Mouse (Mus musculus) heart, embryonic 13.5 days (tissue): Measurements from ENCODE around the gene Frrs1. TPM values are rescaled to one million over a fixed set of nuclear protein-coding genes. Genes with fewer than 3 reads are reported as not detected.
"Not testable (repeated sequence)": the region's sequence is repeated elsewhere in the genome, so short reads cannot be mapped to it uniquely, and the experiment has no call there.

Experiments used
- ATAC-seq: fragments of 200-750 bp; cut with Nextera tagmentation; 2 replicates; pipeline ENCODE4 v1.8.0; 2017; ENCODE audit warnings: moderate TSS enrichment; ENCODE audit not compliant: insufficient number of reproducible peaks, low FRiP score, low TSS enrichment; ENCODE audit errors: extremely low read depth
- H3K27ac ChIP-seq: fragments of 300-500 bp; sonication (generic); replicated peaks from 2 replicates; pipeline ENCODE4 v1.5.1; 2015; ENCODE audit warnings: moderate library complexity, mild to moderate bottlenecking, inconsistent platforms
- H3K27me3 ChIP-seq: fragments of 300-500 bp; sonication (generic); replicated peaks from 2 replicates; pipeline ENCODE4 v1.6.1; 2015; ENCODE audit warnings: mild to moderate bottlenecking, inconsistent platforms
- H3K36me3 ChIP-seq: fragments of 300-500 bp; sonication (generic); 2 replicates; pipeline ENCODE4 v1.6.1; 2015; ENCODE audit warnings: mild to moderate bottlenecking, inconsistent platforms
- H3K4me1 ChIP-seq: fragments of 300-500 bp; sonication (generic); 2 replicates; pipeline ENCODE4 v1.6.1; 2015; ENCODE audit warnings: inconsistent platforms
- H3K4me2 ChIP-seq: fragments of 300-500 bp; sonication (generic); 2 replicates; pipeline ENCODE4 v1.6.1; 2015; ENCODE audit warnings: inconsistent platforms, mild to moderate bottlenecking, moderate library complexity
- H3K4me3 ChIP-seq: fragments of 300-500 bp; sonication (generic); 2 replicates; pipeline ENCODE4 v1.5.1; 2015; ENCODE audit warnings: moderate library complexity, mild to moderate bottlenecking, inconsistent platforms
- H3K9ac ChIP-seq: fragments of 300-500 bp; sonication (generic); 2 replicates; pipeline ENCODE4 v1.6.1; 2015; ENCODE audit warnings: inconsistent platforms, mild to moderate bottlenecking, moderate library complexity
- H3K9me3 ChIP-seq: fragments of 300-500 bp; sonication (generic); 2 replicates; pipeline ENCODE4 v1.6.1; 2016; ENCODE audit warnings: inconsistent platforms
- WGBS: fragments of 180-500 bp; shearing (Covaris S2); methylation state at CpG from one replicate; pipeline ENCODE4 v1.1.7; 2015; ENCODE audit warnings: mixed read lengths; 5-methylcytosine and 5-hydroxymethylcytosine counted together
- polyA plus RNA-seq: library from polyadenylated mRNA; unstranded; fragments of >200 nt; fragmentation: Nextera tagmentation; extraction: Ambion mirVana; gene quantifications from 2 replicates; pipeline ENCODE4 v1.2.1, GENCODE M21; 2015

Gene Frrs1
- polyA plus RNA-seq: 17.1 and 18.1 TPM in 2 replicates

DNA sequence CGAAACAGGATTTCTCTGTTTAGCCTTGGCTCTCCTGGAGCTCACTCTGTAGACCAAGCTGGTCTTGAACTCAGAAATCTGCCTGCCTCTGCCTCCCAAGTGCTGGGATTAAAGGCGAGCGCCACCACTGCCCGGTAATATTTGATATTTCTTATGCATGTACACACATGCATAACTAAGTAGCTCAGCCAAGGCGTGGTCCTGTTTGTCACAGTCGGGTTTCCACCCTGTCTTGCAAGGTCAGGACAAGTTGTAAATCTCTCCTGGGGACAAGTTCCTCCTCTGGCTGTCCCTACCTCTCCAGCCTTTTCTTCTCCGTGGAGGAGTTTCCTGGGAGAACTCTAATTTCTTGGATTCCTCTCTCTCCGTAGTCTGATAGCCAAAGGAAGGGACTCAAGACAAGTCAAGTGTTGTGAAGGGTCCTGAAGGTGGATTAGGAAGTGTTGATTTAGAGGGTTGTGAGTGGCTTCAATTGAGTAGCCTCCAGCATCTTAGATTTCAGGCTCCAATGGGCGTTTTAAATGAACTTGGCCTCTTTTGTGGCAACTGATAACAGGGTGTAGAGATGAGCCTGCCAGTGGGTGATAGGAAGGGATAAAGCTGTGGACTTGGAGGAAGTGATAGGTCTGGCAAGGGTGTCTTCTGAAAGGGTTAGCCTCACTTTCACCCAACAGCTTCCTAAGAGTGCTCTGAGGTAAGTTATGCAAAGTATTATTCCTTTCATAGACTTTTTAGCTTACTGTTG lies at the start of gene Frrs1:
Gene Frrs1, plus strand, starts transcription at position 524 of the 745 bp plus-strand sequence.
- Histone ChIP-seq H3K4me2 (peak within 1 kb of the TSS; percentile 91), H3K9me3 (no peaks in the 10 kb centered on the region), H3K27me3 (no peaks in the 10 kb centered on the region), H3K4me1 (peaks cover 5% of the 10 kb centered on the region; the same call in 1 of the 2 replicates), H3K36me3 (no peaks in the 10 kb centered on the region), H3K27ac (peak within 1 kb of the TSS; percentile 36), H3K4me3 (peak within 1 kb of the TSS; percentile 81; the same call in 1 of the 2 replicates), H3K9ac (no peak within 1 kb of the TSS)
- ATAC-seq: no peak
- 66% methylated on average over 9 of the region's 9 CpGs for whole genome bisulfite sequencing

GRCm38 (mm10) chr3:116810351-116810750 lies 48.9 kb upstream of the Frrs1 start:
- H3K4me1 ChIP-seq: peaks cover 24% of the 10 kb centered on the region
- not testable (repeated sequence) for ATAC-seq, H3K4me2 ChIP-seq, H3K4me3 ChIP-seq, H3K27ac ChIP-seq, H3K9ac ChIP-seq, H3K36me3 ChIP-seq, H3K27me3 ChIP-seq, H3K9me3 ChIP-seq
- WGBS: 79% methylated on average over 6 of the region's 6 CpGs

DNA sequence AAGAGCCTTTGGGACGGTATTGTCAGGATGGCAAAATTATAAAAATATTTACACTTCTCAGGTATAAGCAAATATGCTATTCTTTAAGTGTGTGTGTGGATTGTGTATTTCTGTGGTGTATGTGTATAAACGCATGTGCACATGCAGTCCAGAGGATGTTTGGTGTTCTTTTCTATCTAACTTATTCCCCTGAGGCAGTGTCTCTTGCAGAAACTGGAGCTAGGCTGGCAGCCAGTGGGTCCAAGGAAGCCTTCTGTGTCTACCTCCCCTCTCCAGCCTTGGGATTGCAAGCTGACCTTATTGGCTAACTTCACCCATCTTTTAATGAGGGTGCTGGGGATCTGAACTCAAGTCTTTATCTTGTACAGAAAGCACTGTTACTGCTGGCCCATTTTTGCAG lies 46.3 kb upstream of the Frrs1 start:
- Histone ChIP-seq H3K9me3 (no peaks in the 10 kb centered on the region), H3K4me2 (no peak overlapping the region), H3K36me3 (no peaks in the 10 kb centered on the region), H3K4me1 (peaks cover 19% of the 10 kb centered on the region), H3K4me3 (no peak overlapping the region), H3K27me3 (no peaks in the 10 kb centered on the region), H3K9ac (no peak overlapping the region), H3K27ac (no peak overlapping the region)
- ATAC-seq: no peak
- WGBS: 82% methylated on average over 2 of the region's 2 CpGs

DNA sequence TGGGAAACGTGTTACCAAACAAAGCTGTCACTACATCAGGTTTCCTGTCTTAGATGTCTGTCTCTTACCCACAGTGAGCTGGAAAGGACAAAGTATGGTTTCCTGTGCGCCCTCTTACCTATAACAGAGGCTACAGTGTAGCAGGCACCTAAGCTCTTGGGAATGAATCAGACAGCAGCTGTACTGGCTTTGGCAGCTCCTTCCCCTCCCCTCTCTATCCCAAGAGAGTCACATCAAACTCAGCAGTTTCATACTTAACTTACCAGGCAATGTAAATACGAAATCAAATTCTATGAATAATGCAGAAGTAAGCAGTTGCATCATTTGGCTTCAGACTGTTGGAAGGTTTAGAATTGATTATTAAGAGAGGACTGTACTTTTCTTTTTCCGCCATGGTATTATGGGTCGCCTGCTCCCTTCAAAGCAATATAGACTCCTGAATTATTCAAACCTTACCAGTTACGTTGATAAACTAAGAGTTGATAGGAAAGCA lies 43.9 kb upstream of the Frrs1 start:
- 74% methylated on average over 6 of the region's 6 CpGs for WGBS
- Histone ChIP-seq H3K4me1 (peaks cover 12% of the 10 kb centered on the region), H3K9me3 (no peaks in the 10 kb centered on the region), H3K27ac (no peak overlapping the region), H3K36me3 (no peaks in the 10 kb centered on the region), H3K4me2 (no peak overlapping the region), H3K9ac (no peak overlapping the region), H3K4me3 (no peak overlapping the region), H3K27me3 (no peaks in the 10 kb centered on the region)
- ATAC-seq: no peak

DNA sequence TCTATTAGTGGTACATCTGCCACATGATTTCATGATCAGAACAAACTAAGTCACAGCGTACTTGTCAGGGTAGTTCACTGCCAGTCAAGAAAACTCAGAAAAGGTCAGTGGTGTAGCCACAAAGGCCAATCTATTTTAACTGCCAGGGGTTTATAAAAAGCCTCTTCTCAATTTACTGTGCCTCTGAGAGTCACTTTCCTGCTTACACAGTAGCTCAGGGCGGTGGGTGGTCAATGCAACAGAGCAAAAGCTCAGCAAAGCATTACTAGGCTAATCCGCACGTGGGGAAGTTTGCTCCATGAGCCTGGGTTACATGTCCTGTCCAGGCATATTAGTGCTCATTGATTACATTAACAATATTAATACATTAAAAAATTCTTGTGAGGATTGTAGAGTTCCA lies 43.3 kb upstream of the Frrs1 start:
- ATAC-seq: no peak
- no peaks in the 10 kb centered on the region for H3K9me3 ChIP-seq
- no peaks in the 10 kb centered on the region for H3K36me3 ChIP-seq
- no peak overlapping the region for H3K4me3 ChIP-seq
- no peak overlapping the region for H3K9ac ChIP-seq
- peaks cover 12% of the 10 kb centered on the region for H3K4me1 ChIP-seq
- H3K4me2 ChIP-seq: no peak overlapping the region
- no peak overlapping the region for H3K27ac ChIP-seq
- no peaks in the 10 kb centered on the region for H3K27me3 ChIP-seq
- WGBS: 81% methylated on average over 4 of the region's 4 CpGs

DNA sequence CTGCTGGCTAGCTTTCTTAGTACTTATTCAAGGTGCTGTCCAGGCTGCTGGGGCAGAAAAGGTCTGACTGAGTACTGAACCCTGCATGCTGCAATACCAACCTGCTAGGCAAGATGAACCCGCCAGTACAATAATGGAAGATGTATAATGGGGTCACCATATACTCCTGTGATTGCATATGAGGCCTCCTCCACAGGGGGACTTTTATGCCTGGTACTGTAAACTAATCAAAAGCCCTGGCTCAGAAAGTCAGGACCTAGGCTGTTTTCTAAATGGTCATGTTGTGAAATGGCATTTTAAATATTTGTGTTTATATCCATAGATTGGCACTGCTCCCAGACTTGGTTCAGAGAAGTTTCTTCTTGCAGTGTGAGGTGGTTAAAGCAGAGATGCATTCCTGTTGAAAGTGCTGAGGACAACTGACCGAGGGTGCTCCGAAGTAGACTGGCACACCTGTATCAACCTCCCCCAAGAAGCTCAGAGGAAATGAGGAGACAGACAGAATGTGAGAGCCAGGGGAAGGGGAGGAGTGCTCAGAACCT lies 42.5 kb upstream of the Frrs1 start:
- Histone ChIP-seq H3K4me3 (no peak overlapping the region), H3K4me2 (no peak overlapping the region), H3K9ac (no peak overlapping the region), H3K27ac (no peak overlapping the region), H3K27me3 (no peaks in the 10 kb centered on the region), H3K4me1 (peaks cover 12% of the 10 kb centered on the region), H3K9me3 (no peaks in the 10 kb centered on the region), H3K36me3 (no peaks in the 10 kb centered on the region)
- ATAC-seq: no peak
- WGBS: 74% methylated on average over 3 of the region's 3 CpGs

GRCm38 (mm10) chr3:116817231-116817630 lies 42.0 kb upstream of the Frrs1 start:
- Histone ChIP-seq H3K27ac (no peak overlapping the region), H3K4me2 (no peak overlapping the region), H3K9ac (no peak overlapping the region), H3K27me3 (no peaks in the 10 kb centered on the region), H3K9me3 (no peaks in the 10 kb centered on the region), H3K36me3 (no peaks in the 10 kb centered on the region), H3K4me1 (peaks cover 12% of the 10 kb centered on the region), H3K4me3 (no peak overlapping the region)
- no peak; the same call in 1 of the 2 replicates for ATAC-seq
- WGBS: 86% methylated on average over 7 of the region's 7 CpGs

DNA sequence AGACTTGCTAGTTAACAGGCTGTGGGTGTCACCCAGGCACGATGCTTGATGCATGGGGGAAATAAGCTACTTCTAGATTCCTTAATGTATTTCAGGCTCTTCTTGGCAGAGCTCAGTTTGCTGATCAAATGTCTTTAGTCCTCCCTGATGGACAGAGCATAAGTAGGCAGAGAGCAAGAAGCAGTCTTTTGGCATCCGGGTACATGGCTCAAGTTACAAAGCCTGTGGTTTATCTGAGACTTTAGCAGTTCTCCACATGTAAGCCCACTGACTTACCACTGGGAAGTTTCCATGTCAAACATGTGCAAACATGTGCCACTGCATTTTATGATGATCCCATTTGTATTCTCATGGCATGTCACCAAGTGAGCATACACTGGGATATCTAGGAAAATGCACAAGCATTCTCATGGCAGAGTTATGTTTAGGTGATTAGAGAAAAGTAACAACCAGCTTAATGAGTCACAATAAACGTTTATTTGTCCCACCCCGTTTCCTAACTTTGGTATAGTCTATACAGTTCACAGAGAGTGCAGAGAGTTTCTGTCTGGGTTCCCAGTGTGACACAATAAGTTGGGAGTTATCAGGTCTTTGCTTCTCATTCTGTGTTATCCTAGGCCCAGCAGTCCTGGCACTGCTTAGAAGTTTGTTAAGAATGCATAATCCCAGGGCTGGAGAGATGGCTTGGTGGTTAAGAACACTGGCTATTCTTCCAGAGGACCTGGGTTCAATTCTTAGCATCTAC lies 32.6 kb upstream of the Frrs1 start:
- no peak for ATAC-seq
- H3K9me3 ChIP-seq: no peaks in the 10 kb centered on the region

DNA sequence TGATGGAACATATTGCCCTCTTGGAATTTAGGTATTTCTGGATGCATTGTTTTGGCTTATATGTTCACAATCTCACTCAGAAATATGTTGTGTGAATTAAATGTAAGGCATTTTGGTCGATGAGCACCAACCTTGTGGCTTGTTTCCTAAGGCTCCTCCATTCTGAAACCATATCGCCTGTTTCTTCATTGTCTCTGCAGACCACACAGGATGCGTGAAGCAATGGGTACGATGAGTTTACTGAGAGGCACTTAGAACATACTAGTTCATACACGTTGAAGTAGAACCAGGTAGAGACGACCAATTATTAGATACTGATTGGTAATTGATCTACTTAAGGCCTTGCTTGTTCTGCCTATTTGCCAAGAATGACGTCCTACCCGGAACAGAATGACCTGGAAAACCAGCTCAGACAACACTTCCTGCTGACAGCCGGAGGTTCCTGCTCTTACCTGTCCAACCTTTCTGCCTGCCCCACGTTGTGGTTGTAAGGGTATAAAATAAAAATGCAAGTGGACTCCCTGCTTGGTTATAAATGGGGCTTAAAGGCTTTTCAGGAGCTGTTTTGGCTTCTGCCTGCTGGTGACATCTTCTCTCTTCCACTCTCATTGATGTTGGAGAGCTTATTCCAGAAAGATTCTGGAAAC lies 29.9 kb upstream of the Frrs1 start:
- Histone ChIP-seq H3K36me3 (no peaks in the 10 kb centered on the region), H3K4me1 (peaks cover 13% of the 10 kb centered on the region), H3K27me3 (no peaks in the 10 kb centered on the region), H3K4me2 (no peak overlapping the region), H3K27ac (no peak overlapping the region), H3K9ac (no peak overlapping the region), H3K4me3 (no peak overlapping the region), H3K9me3 (no peaks in the 10 kb centered on the region)
- ATAC-seq: no peak
- WGBS: 78% methylated on average over 10 of the region's 10 CpGs

More for the DNA sequence above, 32.6 kb upstream of the Frrs1 start:
- Histone ChIP-seq H3K27ac (no peak overlapping the region), H3K36me3 (no peaks in the 10 kb centered on the region), H3K9ac (no peak overlapping the region), H3K4me3 (no peak overlapping the region), H3K27me3 (no peaks in the 10 kb centered on the region), H3K4me2 (no peak overlapping the region), H3K4me1 (no peaks in the 10 kb centered on the region)
- 70% methylated on average over 4 of the region's 4 CpGs for WGBS

- 67% methylated on average over 5 of the region's 5 CpGs for WGBS
- Histone ChIP-seq H3K4me2 (no peak overlapping the region), H3K27ac (no peak overlapping the region), H3K9me3 (no peaks in the 10 kb centered on the region), H3K36me3 (no peaks in the 10 kb centered on the region), H3K27me3 (no peaks in the 10 kb centered on the region), H3K4me1 (peaks cover 13% of the 10 kb centered on the region), H3K4me3 (no peak overlapping the region), H3K9ac (no peak overlapping the region)
- no peak for ATAC-seq
Observed at GRCm38 (mm10) chr3:116831324-116831723, 27.9 kb upstream of the Frrs1 start.
